Mouse (Mus musculus) myocyte (in vitro differentiated cells): Measurements from ENCODE around the gene 0610030E20Rik. TPM values are rescaled to one million over a fixed set of nuclear protein-coding genes. Genes with fewer than 3 reads are reported as not detected.

Experiments used
- H3K27me3 ChIP-seq: one replicate; pipeline ENCODE4 v1.6.1; 2011; ENCODE audit not compliant: control insufficient read depth, insufficient read depth, insufficient read length
- H3K36me3 ChIP-seq: one replicate; pipeline ENCODE4 v1.6.1; 2011; ENCODE audit not compliant: control insufficient read depth, insufficient read depth
- H3K4me2 ChIP-seq: one replicate; pipeline ENCODE4 v1.6.1; 2011; ENCODE audit warnings: low read depth, control low read depth
- H3K4me3 ChIP-seq: one replicate; pipeline ENCODE4 v1.5.1; 2011; ENCODE audit warnings: mild to moderate bottlenecking, control low read depth, moderate library complexity
- H3K79me2 ChIP-seq: one replicate; pipeline ENCODE4 v1.6.1; 2011; ENCODE audit not compliant: control insufficient read depth, insufficient read depth
- H3ac ChIP-seq: one replicate; pipeline ENCODE4 v1.6.1; 2011; ENCODE audit not compliant: control insufficient read depth, insufficient read length
- CEBPB ChIP-seq: IDR thresholded peaks from 2 replicates; pipeline ENCODE4 v1.6.1; 2011; ENCODE audit warnings: mild to moderate bottlenecking, moderate library complexity; ENCODE audit not compliant: poor library complexity, insufficient read depth, severe bottlenecking
- E2F4 ChIP-seq: IDR thresholded peaks from one replicate; pipeline ENCODE4 v1.6.1; 2011; ENCODE audit warnings: mild to moderate bottlenecking, control low read depth, moderate library complexity; ENCODE audit not compliant: insufficient read depth
- MAX ChIP-seq: IDR thresholded peaks from one replicate; pipeline ENCODE4 v1.6.1; 2011; ENCODE audit warnings: low read depth, mild to moderate bottlenecking, control low read depth
- MYOD1 ChIP-seq, 3 experiments: IDR thresholded peaks; one replicate each; pipeline ENCODE4 v1.6.1; 2011; ENCODE audit warnings: control low read depth in 2 of 3, low read depth in 2 of 3, mild to moderate bottlenecking in 2 of 3, moderate library complexity in 1 of 3; ENCODE audit not compliant: insufficient read length in 2 of 3, control insufficient read depth in 1 of 3
- MYOG ChIP-seq, 3 experiments: IDR thresholded peaks; one replicate each; pipeline ENCODE4 v1.6.1; 2011; ENCODE audit warnings: control low read depth in 2 of 3, low read depth in 2 of 3, mild to moderate bottlenecking in 2 of 3; ENCODE audit not compliant: insufficient read length in 2 of 3, control insufficient read depth in 1 of 3, insufficient read depth in 1 of 3
- POLR2A ChIP-seq: IDR thresholded peaks from one replicate; pipeline ENCODE4 v1.6.1; 2011; ENCODE audit warnings: low read depth, mild to moderate bottlenecking, control low read depth, moderate library complexity; ENCODE audit not compliant: insufficient read length
- POLR2AphosphoS2 ChIP-seq: IDR thresholded peaks from one replicate; pipeline ENCODE4 v1.6.1; 2011; ENCODE audit warnings: low read depth, control low read depth; ENCODE audit not compliant: insufficient read length
- REST ChIP-seq: IDR thresholded peaks from one replicate; pipeline ENCODE4 v1.6.1; 2011; ENCODE audit warnings: mild to moderate bottlenecking, control low read depth, moderate library complexity; ENCODE audit not compliant: insufficient read depth, insufficient read length
- SRF ChIP-seq: IDR thresholded peaks from one replicate; pipeline ENCODE4 v1.6.1; 2011; ENCODE audit warnings: low read depth; ENCODE audit not compliant: control insufficient read depth, insufficient read length
- TCF12 ChIP-seq: IDR thresholded peaks from one replicate; pipeline ENCODE4 v1.6.1; 2011; ENCODE audit warnings: mild to moderate bottlenecking, control low read depth; ENCODE audit not compliant: poor library complexity, insufficient read depth, severe bottlenecking
- TCF3 ChIP-seq: IDR thresholded peaks from one replicate; pipeline ENCODE4 v1.6.1; 2011; ENCODE audit warnings: low read depth, control low read depth; ENCODE audit not compliant: insufficient read length
- USF1 ChIP-seq: IDR thresholded peaks from one replicate; pipeline ENCODE4 v1.6.1; 2011; ENCODE audit warnings: low read depth, mild to moderate bottlenecking, control low read depth, moderate library complexity
- polyA plus RNA-seq: library from polyadenylated mRNA; unstranded; fragments of >200 nt; fragmentation: generic; extraction: Trizol; gene quantifications from one replicate; pipeline ENCODE4 v1.2.1, GENCODE M21; 2012; ENCODE audit warnings: missing spikeins

0610030E20Rik gene
- polyA plus RNA-seq, 1 experiment: 8.0 TPM

- TF ChIP-seq POLR2A: no peak
- no peak for TF ChIP-seq TCF3
- no peak for TF ChIP-seq REST
- no peak for TF ChIP-seq MAX
- no peak for TF ChIP-seq MYOG (IDR thresholded peaks at IDR 0.05; ENCODE audit: control insufficient read depth in 1 of 3, insufficient read depth in 1 of 3, insufficient read length in 2 of 3, low read depth in 2 of 3)
- no peaks in the 10 kb centered on the region for H3K79me2 ChIP-seq
- peaks cover 23% of the 10 kb centered on the region for H3K36me3 ChIP-seq
- no peaks in the 10 kb centered on the region for H3K27me3 ChIP-seq
- H3K4me3 ChIP-seq: no peak overlapping the region
- no peak overlapping the region for H3K4me2 ChIP-seq
- no peak overlapping the region for H3ac ChIP-seq
Measured at GRCm38 (mm10) chr6:72313124-72313867, 33.8 kb upstream of the 0610030E20Rik start.

DNA sequence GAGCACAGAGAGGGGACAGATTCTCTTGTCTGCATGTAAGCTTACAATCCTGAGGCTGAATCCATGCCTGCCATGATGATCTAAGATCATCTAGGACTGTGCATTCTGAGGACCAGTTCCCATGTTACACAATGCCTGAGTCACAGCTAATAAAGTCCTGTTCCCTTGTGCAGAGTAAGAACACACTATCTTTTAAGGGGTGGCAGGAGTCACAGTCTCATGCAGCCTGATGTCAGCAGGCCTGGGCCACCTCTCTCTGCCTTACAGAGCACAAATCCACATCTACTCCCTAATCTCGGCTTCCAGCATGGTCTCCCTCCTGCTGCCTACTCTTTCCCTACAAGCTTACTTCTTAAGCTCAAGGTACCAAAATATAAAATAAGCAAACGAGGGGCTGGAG is 31.7 kb upstream of the 0610030E20Rik start:
- Histone ChIP-seq H3K36me3 (peaks cover 44% of the 10 kb centered on the region), H3K4me3 (no peak overlapping the region), H3K79me2 (no peaks in the 10 kb centered on the region), H3K4me2 (no peak overlapping the region), H3K27me3 (no peaks in the 10 kb centered on the region), H3ac (no peak overlapping the region)
- TF ChIP-seq REST: no peak
- TF ChIP-seq E2F4: no peak
- no peak for TF ChIP-seq POLR2AphosphoS2
- no peak for TF ChIP-seq TCF12
- TF ChIP-seq POLR2A: no peak
- TF ChIP-seq TCF3: no peak
- no peak for TF ChIP-seq USF1
- TF ChIP-seq MAX: no peak
- TF ChIP-seq MYOG (IDR thresholded peaks at IDR 0.05; ENCODE audit: control insufficient read depth in 1 of 3, insufficient read depth in 1 of 3, insufficient read length in 2 of 3, low read depth in 2 of 3): no peak
- TF ChIP-seq MYOD1 (IDR thresholded peaks at IDR 0.05; ENCODE audit: control insufficient read depth in 1 of 3, insufficient read length in 2 of 3, low read depth in 2 of 3): no peak
- TF ChIP-seq SRF: no peak
- no peak for TF ChIP-seq CEBPB

DNA sequence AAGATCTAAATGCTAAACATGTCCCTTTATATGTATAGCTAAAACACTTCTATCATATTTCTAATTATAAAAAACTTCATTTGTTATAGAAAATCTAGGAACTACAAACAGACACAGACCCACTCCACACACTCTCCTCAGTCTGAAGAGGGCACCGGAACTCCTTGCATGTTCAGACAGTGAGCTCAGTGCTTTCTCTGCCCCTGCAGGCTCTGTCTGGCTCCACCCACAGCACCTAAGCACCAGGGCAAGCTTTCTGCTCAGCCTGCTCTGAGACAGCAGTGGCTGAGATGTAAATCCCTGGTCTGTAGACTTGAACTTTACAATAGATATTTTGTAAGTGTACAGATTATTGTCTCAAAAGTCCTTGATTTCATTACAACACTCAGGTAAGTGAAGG is 31.1 kb upstream of the 0610030E20Rik start:
- Histone ChIP-seq H3K4me2 (no peak overlapping the region), H3K36me3 (peaks cover 49% of the 10 kb centered on the region), H3K79me2 (no peaks in the 10 kb centered on the region), H3K4me3 (no peak overlapping the region), H3K27me3 (no peaks in the 10 kb centered on the region), H3ac (no peak overlapping the region)
- TF ChIP-seq TCF12 (no peak), MYOG (IDR thresholded peaks at IDR 0.05; ENCODE audit: control insufficient read depth in 1 of 3, insufficient read depth in 1 of 3, insufficient read length in 2 of 3, low read depth in 2 of 3) (no peak), MYOD1 (IDR thresholded peaks at IDR 0.05; ENCODE audit: control insufficient read depth in 1 of 3, insufficient read length in 2 of 3, low read depth in 2 of 3) (no peak), USF1 (no peak), POLR2AphosphoS2 (no peak), REST (no peak), SRF (no peak), MAX (no peak), TCF3 (no peak), E2F4 (no peak), POLR2A (no peak)

- Histone ChIP-seq H3K36me3 (peaks cover 66% of the 10 kb centered on the region), H3K79me2 (no peaks in the 10 kb centered on the region), H3ac (no peak overlapping the region), H3K4me2 (no peak overlapping the region), H3K27me3 (no peaks in the 10 kb centered on the region), H3K4me3 (no peak overlapping the region)
- TF ChIP-seq MAX: no peak
- TF ChIP-seq SRF: no peak
- TF ChIP-seq TCF12: no peak
- TF ChIP-seq REST: no peak
- no peak for TF ChIP-seq MYOG (IDR thresholded peaks at IDR 0.05; ENCODE audit: control insufficient read depth in 1 of 3, insufficient read depth in 1 of 3, insufficient read length in 2 of 3, low read depth in 2 of 3)
- no peak for TF ChIP-seq POLR2AphosphoS2
- TF ChIP-seq MYOD1 (IDR thresholded peaks at IDR 0.05; ENCODE audit: control insufficient read depth in 1 of 3, insufficient read length in 2 of 3, low read depth in 2 of 3): no peak
- TF ChIP-seq E2F4: no peak
- no peak for TF ChIP-seq USF1
Measured at GRCm38 (mm10) chr6:72318440-72318839, 28.7 kb upstream of the 0610030E20Rik start.

GRCm38 (mm10) chr6:72319019-72319418 is 28.1 kb upstream of the 0610030E20Rik start:
- Histone ChIP-seq H3K79me2 (no peaks in the 10 kb centered on the region), H3K4me3 (no peak overlapping the region), H3K4me2 (no peak overlapping the region), H3K27me3 (no peaks in the 10 kb centered on the region), H3K36me3 (peaks cover 67% of the 10 kb centered on the region), H3ac (no peak overlapping the region)
- TF ChIP-seq MYOG (IDR thresholded peaks at IDR 0.05; ENCODE audit: control insufficient read depth in 1 of 3, insufficient read depth in 1 of 3, insufficient read length in 2 of 3, low read depth in 2 of 3) (no peak), TCF3 (no peak), POLR2AphosphoS2 (no peak), SRF (no peak), MAX (no peak), CEBPB (no peak), MYOD1 (IDR thresholded peaks at IDR 0.05; ENCODE audit: control insufficient read depth in 1 of 3, insufficient read length in 2 of 3, low read depth in 2 of 3) (no peak), REST (no peak), TCF12 (no peak), USF1 (no peak), E2F4 (no peak), POLR2A (no peak)
